Comparison of ENCODE assay signal across 8 mouse cellular contexts in the genomic region with DNA sequence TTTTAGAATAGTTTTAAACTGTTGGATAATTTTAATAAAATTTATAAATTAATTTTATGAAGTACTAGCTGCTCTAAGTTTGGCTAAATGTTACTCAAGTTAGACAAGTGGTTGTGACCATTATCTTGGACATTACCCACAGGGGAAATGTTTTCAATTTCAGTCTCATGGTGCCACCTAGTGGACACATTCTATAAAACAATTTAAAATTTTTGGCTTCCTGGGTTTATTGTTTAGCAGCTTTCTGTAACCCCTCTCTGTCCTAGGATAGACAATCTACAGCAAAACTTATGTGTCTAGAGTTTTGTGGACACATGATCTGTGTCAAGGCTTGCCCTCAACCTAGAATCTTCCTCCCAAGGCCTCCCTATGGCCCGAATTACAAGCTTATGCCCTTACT. TPM values are rescaled to one million over a fixed set of nuclear protein-coding genes. Genes with fewer than 3 reads are reported as not detected.
DNase-seq lines count a peak whose midpoint lies in the region; ATAC-seq lines count a peak whose summit lies in the region.

No protein-coding gene starts in this region.

- peak; percentile 72 for ATAC-seq in CD4-positive, CD25-positive, alpha-beta regulatory T cell, adult 4 months
- ATAC-seq in granulocyte monocyte progenitor cell, adult 5-6 weeks (replicated peaks; ENCODE audit: poor library complexity, severe bottlenecking) = peak; percentile 87

- DNase-seq in kidney, postnatal 36 days = peak; percentile 12 to 36
- DNase-seq in kidney, postnatal 10 days = no peak
- DNase-seq in T-cell, adult 2 months (ENCODE audit: low spot score) = peak; percentile 16
- peak; percentile 66 for DNase-seq in mesoderm, embryonic 11.5 days (ENCODE audit: low read depth, low spot score)
- no peak for DNase-seq in adrenal gland, postnatal 4 days (ENCODE audit: low spot score in 2 of 2)
- no peak for DNase-seq in adrenal gland, postnatal 36 days

RNA-seq across cellular contexts. Expression of a gene that starts 54.9 kb away (rescaled TPM):
- polyA plus RNA-seq in CD4-positive, CD25-positive, alpha-beta regulatory T cell, adult 4 months (2017; shearing (Covaris generic)) = 10 to 100 TPM; 15.5 to 16.2 TPM
- total RNA-seq in granulocyte monocyte progenitor cell, adult 5-6 weeks (2014; fragmentation: Nextera tagmentation) = 45.6 and 66.7 TPM in 2 replicates
- total RNA-seq in granulocyte monocyte progenitor cell, adult 5-6 weeks (2017) = 43.3 and 61.9 TPM in 2 replicates
- total RNA-seq in adrenal gland, postnatal 4 days (2021) = 10 to 100 TPM; 95.2 to 97.8 TPM
- total RNA-seq in adrenal gland, postnatal 36 days (2021) = 100 to 1,000 TPM in 1 of 2 experiments, 10 to 100 TPM in 1; 86.7 to 183 TPM

Comparison
In these comparisons a context has a peak if more than half of its experiments do, and no peak if none do; other contexts are left out.
1. DNase-seq: peak in kidney, postnatal 36 days (2 of 2), T-cell, adult 2 months (single experiment) and mesoderm, embryonic 11.5 days (single experiment); none in kidney, postnatal 10 days (single experiment), adrenal gland, postnatal 4 days (0 of 2) and adrenal gland, postnatal 36 days (0 of 2).